Mouse (Mus musculus): ENCODE measurements around the gene Adk. TPM values are rescaled to one million over a fixed set of nuclear protein-coding genes. Genes with fewer than 3 reads are reported as not detected.

The Adk gene
- polyA plus RNA-seq, 1 experiment from 2014 or later, result 171 TPM

GRCm38 (mm10) chr14:21147171-21147570, 94.8 kb downstream of the Adk start:
- H3K36me3 ChIP-seq (replicated peaks), result no peaks in the 10 kb centered on the region
- H3K9me3 ChIP-seq, result no peaks in the 10 kb centered on the region
- H3K27me3 ChIP-seq (replicated peaks; ENCODE audit: low read depth, poor library complexity, severe bottlenecking), result no peaks in the 10 kb centered on the region
- WGBS, result 91% methylated on average over 1 of the region's 1 CpGs
- H3K4me1 ChIP-seq, result peaks cover 4% of the 10 kb centered on the region; the same call in 1 of the 2 replicates
- DNase-seq (ENCODE audit: low spot score), result no peak
- no peak overlapping the region for H3K4me3 ChIP-seq
- H3K27ac ChIP-seq (replicated peaks), result no peak overlapping the region

GRCm38 (mm10) chr14:21150301-21150700, 97.9 kb downstream of the Adk start:
- no peaks in the 10 kb centered on the region for H3K36me3 ChIP-seq (replicated peaks)
- no peaks in the 10 kb centered on the region for H3K27me3 ChIP-seq (replicated peaks; ENCODE audit: low read depth, poor library complexity, severe bottlenecking)
- WGBS, result 75% methylated on average over 4 of the region's 4 CpGs
- no peak for DNase-seq (ENCODE audit: low spot score)
- no peak overlapping the region for H3K27ac ChIP-seq (replicated peaks)
- H3K4me1 ChIP-seq, result peaks cover 7% of the 10 kb centered on the region; the same call in 1 of the 2 replicates
- no peak overlapping the region for H3K4me3 ChIP-seq
- no peaks in the 10 kb centered on the region for H3K9me3 ChIP-seq

GRCm38 (mm10) chr14:21152055-21152454, 99.7 kb downstream of the Adk start:
- no peak for DNase-seq (ENCODE audit: low spot score)
- 94% methylated on average over 6 of the region's 6 CpGs for WGBS
- peaks cover 7% of the 10 kb centered on the region; the same call in 1 of the 2 replicates for H3K4me1 ChIP-seq
- H3K36me3 ChIP-seq (replicated peaks), result no peaks in the 10 kb centered on the region
- H3K4me3 ChIP-seq, result no peak overlapping the region
- H3K27me3 ChIP-seq (replicated peaks; ENCODE audit: low read depth, poor library complexity, severe bottlenecking), result no peaks in the 10 kb centered on the region
- no peak overlapping the region for H3K27ac ChIP-seq (replicated peaks)
- no peaks in the 10 kb centered on the region for H3K9me3 ChIP-seq

- Histone ChIP-seq H3K36me3 (replicated peaks) (no peaks in the 10 kb centered on the region), H3K27me3 (replicated peaks; ENCODE audit: low read depth, poor library complexity, severe bottlenecking) (no peaks in the 10 kb centered on the region), H3K9me3 (no peaks in the 10 kb centered on the region), H3K27ac (replicated peaks) (no peak overlapping the region), H3K4me1 (no peaks in the 10 kb centered on the region), H3K4me3 (no peak overlapping the region)
- no peak for DNase-seq (ENCODE audit: low spot score)
- WGBS, result 85% methylated on average over 10 of the region's 10 CpGs
Observed at GRCm38 (mm10) chr14:21165706-21166105, 113.3 kb downstream of the Adk start.

GRCm38 (mm10) chr14:21166114-21166513, 113.7 kb downstream of the Adk start:
- H3K4me3 ChIP-seq, result no peak overlapping the region
- H3K9me3 ChIP-seq, result no peaks in the 10 kb centered on the region
- 90% methylated on average over 3 of the region's 3 CpGs for whole genome bisulfite sequencing
- no peaks in the 10 kb centered on the region for H3K36me3 ChIP-seq (replicated peaks)
- H3K27me3 ChIP-seq (replicated peaks; ENCODE audit: low read depth, poor library complexity, severe bottlenecking), result no peaks in the 10 kb centered on the region
- H3K27ac ChIP-seq (replicated peaks), result no peak overlapping the region
- DNase-seq (ENCODE audit: low spot score), result no peak
- no peaks in the 10 kb centered on the region for H3K4me1 ChIP-seq

- Histone ChIP-seq H3K4me3 (no peak overlapping the region), H3K36me3 (replicated peaks) (no peaks in the 10 kb centered on the region), H3K27me3 (replicated peaks; ENCODE audit: low read depth, poor library complexity, severe bottlenecking) (no peaks in the 10 kb centered on the region), H3K4me1 (no peaks in the 10 kb centered on the region), H3K27ac (replicated peaks) (no peak overlapping the region), H3K9me3 (no peaks in the 10 kb centered on the region)
- WGBS, result 90% methylated on average over 1 of the region's 1 CpGs
- no peak for DNase-seq (ENCODE audit: low spot score)
Observed at GRCm38 (mm10) chr14:21173973-21174745, 121.8 kb downstream of the Adk start.

GRCm38 (mm10) chr14:21174804-21175203, 122.4 kb downstream of the Adk start:
- no peak for DNase-seq (ENCODE audit: low spot score)
- no peak overlapping the region for H3K27ac ChIP-seq (replicated peaks)
- no peak overlapping the region for H3K4me3 ChIP-seq
- WGBS, result 93% methylated on average over 2 of the region's 2 CpGs
- no peaks in the 10 kb centered on the region for H3K9me3 ChIP-seq
- H3K36me3 ChIP-seq (replicated peaks), result no peaks in the 10 kb centered on the region
- no peaks in the 10 kb centered on the region for H3K27me3 ChIP-seq (replicated peaks; ENCODE audit: low read depth, poor library complexity, severe bottlenecking)
- no peaks in the 10 kb centered on the region for H3K4me1 ChIP-seq

GRCm38 (mm10) chr14:21177781-21178180, 125.4 kb downstream of the Adk start:
- WGBS, result 76% methylated on average over 2 of the region's 2 CpGs
- H3K4me1 ChIP-seq, result no peaks in the 10 kb centered on the region
- DNase-seq (ENCODE audit: low spot score), result no peak
- no peak overlapping the region for H3K27ac ChIP-seq (replicated peaks)
- no peaks in the 10 kb centered on the region for H3K9me3 ChIP-seq
- H3K36me3 ChIP-seq (replicated peaks), result no peaks in the 10 kb centered on the region
- no peak overlapping the region for H3K4me3 ChIP-seq
- no peaks in the 10 kb centered on the region for H3K27me3 ChIP-seq (replicated peaks; ENCODE audit: low read depth, poor library complexity, severe bottlenecking)

- WGBS, result 88% methylated on average over 6 of the region's 6 CpGs
- H3K9me3 ChIP-seq, result no peaks in the 10 kb centered on the region
- DNase-seq (ENCODE audit: low spot score), result no peak
- no peak overlapping the region for H3K4me3 ChIP-seq
- H3K36me3 ChIP-seq (replicated peaks), result no peaks in the 10 kb centered on the region
- no peak overlapping the region for H3K27ac ChIP-seq (replicated peaks)
- H3K27me3 ChIP-seq (replicated peaks; ENCODE audit: low read depth, poor library complexity, severe bottlenecking), result no peaks in the 10 kb centered on the region
- no peaks in the 10 kb centered on the region for H3K4me1 ChIP-seq
Observed at GRCm38 (mm10) chr14:21178356-21178755, 126.0 kb downstream of the Adk start.

GRCm38 (mm10) chr14:21181053-21181452, 128.7 kb downstream of the Adk start:
- Histone ChIP-seq H3K9me3 (no peaks in the 10 kb centered on the region), H3K4me3 (no peak overlapping the region), H3K27me3 (replicated peaks; ENCODE audit: low read depth, poor library complexity, severe bottlenecking) (no peaks in the 10 kb centered on the region), H3K4me1 (no peaks in the 10 kb centered on the region), H3K36me3 (replicated peaks) (no peaks in the 10 kb centered on the region), H3K27ac (replicated peaks) (no peak overlapping the region)
- DNase-seq (ENCODE audit: low spot score), result no peak
- 77% methylated on average over 3 of the region's 3 CpGs for WGBS

- no peak overlapping the region for H3K4me3 ChIP-seq
- H3K4me1 ChIP-seq, result no peaks in the 10 kb centered on the region
- H3K27me3 ChIP-seq (replicated peaks; ENCODE audit: low read depth, poor library complexity, severe bottlenecking), result no peaks in the 10 kb centered on the region
- no peaks in the 10 kb centered on the region for H3K9me3 ChIP-seq
- H3K27ac ChIP-seq (replicated peaks), result no peak overlapping the region
- H3K36me3 ChIP-seq (replicated peaks), result no peaks in the 10 kb centered on the region
- no peak for DNase-seq (ENCODE audit: low spot score)
- WGBS, result 85% methylated on average over 6 of the region's 6 CpGs
Observed at GRCm38 (mm10) chr14:21191966-21192365, 139.6 kb downstream of the Adk start.

GRCm38 (mm10) chr14:21192749-21193148, 140.4 kb downstream of the Adk start:
- Histone ChIP-seq H3K4me1 (no peaks in the 10 kb centered on the region), H3K9me3 (no peaks in the 10 kb centered on the region), H3K36me3 (replicated peaks) (no peaks in the 10 kb centered on the region), H3K27ac (replicated peaks) (no peak overlapping the region), H3K27me3 (replicated peaks; ENCODE audit: low read depth, poor library complexity, severe bottlenecking) (no peaks in the 10 kb centered on the region), H3K4me3 (no peak overlapping the region)
- 93% methylated on average over 3 of the region's 3 CpGs for WGBS
- no peak for DNase-seq (ENCODE audit: low spot score)

GRCm38 (mm10) chr14:21194336-21194735, 142.0 kb downstream of the Adk start:
- H3K4me3 ChIP-seq, result no peak overlapping the region
- no peak overlapping the region for H3K27ac ChIP-seq (replicated peaks)
- no peaks in the 10 kb centered on the region for H3K27me3 ChIP-seq (replicated peaks; ENCODE audit: low read depth, poor library complexity, severe bottlenecking)
- WGBS, result 87% methylated on average over 6 of the region's 6 CpGs
- H3K36me3 ChIP-seq (replicated peaks), result no peaks in the 10 kb centered on the region
- H3K9me3 ChIP-seq, result no peaks in the 10 kb centered on the region
- no peak for DNase-seq (ENCODE audit: low spot score)
- no peaks in the 10 kb centered on the region for H3K4me1 ChIP-seq

Measured in embryonic facial prominence, embryonic 10.5 days (tissue).